Mouse (Mus musculus) megakaryocyte-erythroid progenitor cell, adult 5 weeks (primary cell): Measurements from ENCODE around the gene Rasgrf1. TPM values are rescaled to one million over a fixed set of nuclear protein-coding genes. Genes with fewer than 3 reads are reported as not detected.

ENCODE experiments used
- polyA plus RNA-seq: library from polyadenylated mRNA; stranded (reverse); fragments of >175 nt; gene quantifications from 2 replicates; pipeline ENCODE4 v1.2.3, GENCODE M21; 2012

Gene Rasgrf1
- 0.05 and 0.06 TPM in 2 replicates for polyA plus RNA-seq

GRCm38 (mm10) chr9:89909131-89910010 lies at the start of gene Rasgrf1:
Gene Rasgrf1, plus strand, starts transcription at chr9:89909908.

GRCm38 (mm10) chr9:90053852-90054251 lies 144.1 kb downstream of the Rasgrf1 start, which contains the start of gene Ctsh:
Gene Ctsh, plus strand, starts transcription at chr9:90054152.

Other genes with a start within 250 kb of the Rasgrf1 start
- gene Tmed3, start 204.8 kb upstream of the Rasgrf1 start, polyA plus RNA-seq: 114 and 153 TPM in 2 replicates
- not detected in 2 replicates for gene Ankrd34c, start 171.4 kb upstream of the Rasgrf1 start, polyA plus RNA-seq
- 29.8 and 51.4 TPM in 2 replicates for gene Ctsh, start 144.2 kb downstream of the Rasgrf1 start, polyA plus RNA-seq
- gene Morf4l1, start 204.9 kb downstream of the Rasgrf1 start, polyA plus RNA-seq: 107 and 154 TPM in 2 replicates